Mouse (Mus musculus) midbrain, embryonic 11.5 days (tissue): ENCODE data around the gene 9230102O04Rik. TPM values are rescaled to one million over a fixed set of nuclear protein-coding genes. Genes with fewer than 3 reads are reported as not detected.

Experiments
- ATAC-seq: fragments of 200-750 bp; cut with Nextera tagmentation; 2 replicates; pipeline ENCODE4 v1.8.0; 2017; ENCODE audit warnings: moderate TSS enrichment, moderate library complexity; ENCODE audit not compliant: low FRiP score
- DNase-seq: peaks from one replicate; pipeline ENCODE4 v3.0.0; 2015; ENCODE audit warnings: low spot score; ENCODE audit errors: missing footprints
- H3K27ac ChIP-seq: fragments of 300-500 bp; sonication (generic); 2 replicates; pipeline ENCODE4 v1.5.1; 2014; ENCODE audit warnings: low read depth, low read length
- H3K27me3 ChIP-seq: fragments of 300-500 bp; sonication (generic); 2 replicates; pipeline ENCODE4 v1.6.1; 2014; ENCODE audit warnings: mild to moderate bottlenecking, low read length, moderate library complexity, mixed read lengths; ENCODE audit not compliant: control insufficient read depth, insufficient read depth
- H3K36me3 ChIP-seq: fragments of 300-500 bp; sonication (generic); 2 replicates; pipeline ENCODE4 v1.6.1; 2014; ENCODE audit warnings: mild to moderate bottlenecking, low read length, moderate library complexity, mixed read lengths; ENCODE audit not compliant: control insufficient read depth, insufficient read depth
- H3K4me1 ChIP-seq: fragments of 300-500 bp; sonication (generic); 2 replicates; pipeline ENCODE4 v1.6.1; 2014; ENCODE audit warnings: low read length; ENCODE audit not compliant: control insufficient read depth, insufficient read depth
- H3K4me2 ChIP-seq: fragments of 300-500 bp; sonication (generic); 2 replicates; pipeline ENCODE4 v1.6.1; 2014; ENCODE audit warnings: mild to moderate bottlenecking, moderate library complexity
- H3K4me3 ChIP-seq: fragments of 300-500 bp; sonication (generic); 2 replicates; pipeline ENCODE4 v1.5.1; 2014; ENCODE audit warnings: low read depth, low read length
- H3K9ac ChIP-seq: fragments of 300-500 bp; sonication (generic); 2 replicates; pipeline ENCODE4 v1.6.1; 2014; ENCODE audit warnings: low read length
- H3K9me3 ChIP-seq: fragments of 300-500 bp; sonication (generic); 2 replicates; pipeline ENCODE4 v1.6.1; 2016; ENCODE audit warnings: low read length; ENCODE audit not compliant: control insufficient read depth
- WGBS: fragments of 180-500 bp; shearing (Covaris S2); extraction: QIAGEN DNeasy Blood & Tissue Kit; methylation state at CpG from one replicate; pipeline ENCODE4 v1.1.7; 2014; 5-methylcytosine and 5-hydroxymethylcytosine counted together
- polyA plus RNA-seq: library from polyadenylated mRNA; unstranded; fragments of >200 nt; fragmentation: Nextera tagmentation; extraction: Ambion mirVana; gene quantifications from 2 replicates; pipeline ENCODE4 v1.2.1, GENCODE M21; 2014

9230102O04Rik gene
- polyA plus RNA-seq, 1 experiment from 2014 or later, result 1.4 TPM

GRCm38 (mm10) chr2:9867092-9867825 is 22.1 kb downstream of the 9230102O04Rik start:
- Histone ChIP-seq H3K4me3 (no peak overlapping the region), H3K27ac (no peak overlapping the region), H3K27me3 (peaks cover 17% of the 10 kb centered on the region), H3K9ac (no peak overlapping the region), H3K36me3 (no peaks in the 10 kb centered on the region), H3K4me2 (no peak overlapping the region), H3K9me3 (no peaks in the 10 kb centered on the region), H3K4me1 (0 out of 2 replicates have a peak, but pooled peaks cover 2% of the 10 kb centered on the region)
- WGBS, result 74% methylated on average over 12 of the region's 12 CpGs
- no peak for DNase-seq
- ATAC-seq, result no peak

- H3K4me2 ChIP-seq, result no peak overlapping the region
Measured at GRCm38 (mm10) chr2:9860698-9861097, 28.6 kb downstream of the 9230102O04Rik start.

DNA sequence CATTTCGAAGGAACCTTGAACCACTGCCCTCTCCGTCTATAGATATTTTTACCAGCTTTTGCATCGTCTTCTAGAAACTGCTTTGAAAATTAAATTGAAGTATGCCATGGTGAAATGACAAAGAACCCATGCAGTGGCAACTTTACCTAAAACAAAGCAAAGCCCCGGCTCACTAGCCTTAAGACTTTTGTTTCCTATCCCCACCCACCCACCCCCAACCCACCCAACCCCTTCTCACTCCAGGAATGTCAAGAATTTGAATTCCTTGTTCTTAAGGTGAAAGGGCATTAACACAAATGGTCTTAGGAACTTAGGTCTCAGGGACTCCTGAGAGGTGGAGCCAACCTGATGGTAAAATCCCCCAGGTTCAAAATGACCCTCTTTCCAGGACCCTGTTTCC is 33.5 kb downstream of the 9230102O04Rik start:
- Histone ChIP-seq H3K4me3 (no peak overlapping the region), H3K9ac (no peak overlapping the region), H3K4me1 (no peaks in the 10 kb centered on the region), H3K4me2 (no peak overlapping the region), H3K9me3 (no peaks in the 10 kb centered on the region), H3K27ac (no peak overlapping the region), H3K27me3 (no peaks in the 10 kb centered on the region), H3K36me3 (no peaks in the 10 kb centered on the region)
- DNase-seq (no peak), ATAC-seq (no peak)
- WGBS, result 29% methylated on average over 4 of the region's 4 CpGs

More at GRCm38 (mm10) chr2:9860698-9861097, 28.6 kb downstream of the 9230102O04Rik start:
- no peaks in the 10 kb centered on the region for H3K36me3 ChIP-seq
- 83% methylated on average over 5 of the region's 5 CpGs for WGBS
- H3K27ac ChIP-seq, result no peak overlapping the region
- no peak overlapping the region for H3K4me3 ChIP-seq
- ATAC-seq (no peak), DNase-seq (no peak)
- no peaks in the 10 kb centered on the region for H3K27me3 ChIP-seq
- H3K9me3 ChIP-seq, result no peaks in the 10 kb centered on the region
- no peaks in the 10 kb centered on the region for H3K4me1 ChIP-seq
- H3K9ac ChIP-seq, result no peak overlapping the region

GRCm38 (mm10) chr2:9852851-9853576 is 36.3 kb downstream of the 9230102O04Rik start:
- Histone ChIP-seq H3K9me3 (no peaks in the 10 kb centered on the region), H3K4me1 (no peaks in the 10 kb centered on the region), H3K4me2 (no peak overlapping the region), H3K27me3 (no peaks in the 10 kb centered on the region), H3K36me3 (no peaks in the 10 kb centered on the region), H3K27ac (no peak overlapping the region), H3K9ac (no peak overlapping the region), H3K4me3 (no peak overlapping the region)
- ATAC-seq, result peak; percentile 52; the same call in 1 of the 2 replicates
- 47% methylated on average over 13 of the region's 13 CpGs for WGBS
- DNase-seq, result peak; percentile 87

- no peaks in the 10 kb centered on the region for H3K4me1 ChIP-seq
- no peak overlapping the region for H3K4me3 ChIP-seq
- WGBS, result 85% methylated on average over 7 of the region's 7 CpGs
- no peak overlapping the region for H3K27ac ChIP-seq
- H3K9ac ChIP-seq, result no peak overlapping the region
- H3K9me3 ChIP-seq, result no peaks in the 10 kb centered on the region
- H3K4me2 ChIP-seq, result no peak overlapping the region
- ATAC-seq (no peak), DNase-seq (no peak)
- H3K36me3 ChIP-seq, result no peaks in the 10 kb centered on the region
- no peaks in the 10 kb centered on the region for H3K27me3 ChIP-seq
Measured at GRCm38 (mm10) chr2:9835195-9835594, 54.1 kb downstream of the 9230102O04Rik start.

DNA sequence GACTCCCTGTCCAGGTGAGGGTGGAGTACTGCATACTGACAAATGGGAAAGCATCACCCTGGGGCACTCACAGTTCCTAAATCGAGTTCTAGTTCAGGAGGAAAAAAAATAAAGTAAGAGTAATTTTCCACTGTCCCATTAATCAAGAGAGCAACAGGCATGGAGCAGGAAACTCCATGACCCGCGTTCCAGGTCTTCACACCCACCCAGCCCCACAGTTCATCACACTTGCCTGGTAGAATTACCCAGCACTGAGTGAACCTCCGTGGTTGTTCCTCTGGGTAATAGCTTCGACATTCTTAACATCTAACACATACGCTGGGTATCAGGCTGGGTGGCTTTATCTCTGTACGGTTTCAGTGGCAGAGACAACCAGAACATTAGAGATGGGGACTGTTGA is 55.6 kb downstream of the 9230102O04Rik start:
- no peaks in the 10 kb centered on the region for H3K9me3 ChIP-seq
- H3K36me3 ChIP-seq, result no peaks in the 10 kb centered on the region
- no peak for ATAC-seq
- no peak overlapping the region for H3K4me3 ChIP-seq
- H3K4me2 ChIP-seq, result no peak overlapping the region
- H3K27ac ChIP-seq, result no peak overlapping the region
- 86% methylated on average over 7 of the region's 7 CpGs for WGBS
- DNase-seq, result no peak
- no peaks in the 10 kb centered on the region for H3K27me3 ChIP-seq
- H3K9ac ChIP-seq, result no peak overlapping the region
- H3K4me1 ChIP-seq, result no peaks in the 10 kb centered on the region

Other genes starting within 250 kb of the 9230102O04Rik start
- 0.20 and 1.2 TPM in 2 replicates for gene 4930412O13Rik, start 8.3 kb downstream of the 9230102O04Rik start, polyA plus RNA-seq
- gene Gata3, start 494 bp upstream of the 9230102O04Rik start, polyA plus RNA-seq, result 34.1 and 34.8 TPM in 2 replicates
- gene Taf3, start 159.1 kb upstream of the 9230102O04Rik start, polyA plus RNA-seq, result 17.0 and 17.7 TPM in 2 replicates
- 532 and 553 TPM in 2 replicates for gene Atp5c1, start 191.0 kb upstream of the 9230102O04Rik start, polyA plus RNA-seq
- gene Kin, start 191.1 kb upstream of the 9230102O04Rik start, polyA plus RNA-seq, result 42.5 and 45.0 TPM in 2 replicates
- gene Itih2, start 241.9 kb upstream of the 9230102O04Rik start, polyA plus RNA-seq, result 0.06 and 0.12 TPM in 2 replicates